Mouse (Mus musculus): Measurements from ENCODE around the gene Wdr76. TPM values are rescaled to one million over a fixed set of nuclear protein-coding genes. Genes with fewer than 3 reads are reported as not detected.
"Not testable (repeated sequence)": the region's sequence is repeated elsewhere in the genome, so short reads cannot be mapped to it uniquely, and the experiment has no call there.

The Wdr76 gene
- polyA plus RNA-seq (2014; fragmentation: Nextera tagmentation; extraction: Ambion mirVana): 10.0 and 10.4 TPM in 2 replicates

GRCm38 (mm10) chr2:121505942-121506882 is at the start of gene Wdr76, which contains the start of gene Mfap1a:
Gene Wdr76 (plus strand): TSS chr2:121506723.
Gene Mfap1a (minus strand): TSS chr2:121506665.
- H3K4me3 ChIP-seq (ENCODE audit: low read depth, low read length): peak within 1 kb of the TSS; percentile 57
- H3K9ac ChIP-seq (ENCODE audit: low read length): peak within 1 kb of the TSS; percentile 56
- peak; percentile 90 for ATAC-seq (ENCODE audit: insufficient number of reproducible peaks, low FRiP score, low TSS enrichment, low read depth)
- peak within 1 kb of the TSS; percentile 66 for H3K4me2 ChIP-seq (ENCODE audit: low read depth, severe bottlenecking)
- H3K27ac ChIP-seq (replicated peaks; ENCODE audit: low read depth, low read length); H3K27me3 ChIP-seq (ENCODE audit: control insufficient read depth, insufficient read depth, low read length); H3K36me3 ChIP-seq (ENCODE audit: control insufficient read depth, insufficient read depth, low read length); H3K9me3 ChIP-seq (ENCODE audit: control insufficient read depth, low read length); H3K4me1 ChIP-seq (ENCODE audit: control insufficient read depth, insufficient read depth, low read length): not testable (repeated sequence)
- WGBS: 4% methylated on average over 39 of the region's 42 CpGs
- peak; percentile 89 for DNase-seq (ENCODE audit: low spot score)

GRCm38 (mm10) chr2:121460071-121460470 is 46.5 kb upstream of the Wdr76 start:
- Histone ChIP-seq H3K4me1 (ENCODE audit: control insufficient read depth, insufficient read depth, low read length) (peaks cover 3% of the 10 kb centered on the region; the same call in 1 of the 2 replicates), H3K4me2 (ENCODE audit: low read depth, severe bottlenecking) (no peak overlapping the region), H3K9me3 (ENCODE audit: control insufficient read depth, low read length) (no peaks in the 10 kb centered on the region), H3K27ac (replicated peaks; ENCODE audit: low read depth, low read length) (no peak overlapping the region), H3K27me3 (ENCODE audit: control insufficient read depth, insufficient read depth, low read length) (no peaks in the 10 kb centered on the region), H3K36me3 (ENCODE audit: control insufficient read depth, insufficient read depth, low read length) (no peaks in the 10 kb centered on the region; the same call in 1 of the 2 replicates), H3K4me3 (ENCODE audit: low read depth, low read length) (no peak overlapping the region), H3K9ac (ENCODE audit: low read length) (no peak overlapping the region)
- ATAC-seq (ENCODE audit: insufficient number of reproducible peaks, low FRiP score, low TSS enrichment, low read depth) (no peak), DNase-seq (ENCODE audit: low spot score) (no peak)
- WGBS: 82% methylated on average over 2 of the region's 2 CpGs

- ATAC-seq (ENCODE audit: insufficient number of reproducible peaks, low FRiP score, low TSS enrichment, low read depth); H3K36me3 ChIP-seq (ENCODE audit: control insufficient read depth, insufficient read depth, low read length): not testable (repeated sequence)
- WGBS: 91% methylated on average over 2 of the region's 6 CpGs
Observed at GRCm38 (mm10) chr2:121468982-121469381, 37.5 kb upstream of the Wdr76 start.

GRCm38 (mm10) chr2:121472783-121473182 is 33.7 kb upstream of the Wdr76 start:
- not testable (repeated sequence) for H3K36me3 ChIP-seq (ENCODE audit: control insufficient read depth, insufficient read depth, low read length); H3K9me3 ChIP-seq (ENCODE audit: control insufficient read depth, low read length); ATAC-seq (ENCODE audit: insufficient number of reproducible peaks, low FRiP score, low TSS enrichment, low read depth); DNase-seq (ENCODE audit: low spot score); H3K4me3 ChIP-seq (ENCODE audit: low read depth, low read length); H3K27ac ChIP-seq (replicated peaks; ENCODE audit: low read depth, low read length); H3K9ac ChIP-seq (ENCODE audit: low read length); H3K27me3 ChIP-seq (ENCODE audit: control insufficient read depth, insufficient read depth, low read length); H3K4me1 ChIP-seq (ENCODE audit: control insufficient read depth, insufficient read depth, low read length); H3K4me2 ChIP-seq (ENCODE audit: low read depth, severe bottlenecking)
- WGBS: 92% methylated on average over 3 of the region's 3 CpGs

More at GRCm38 (mm10) chr2:121468982-121469381, 37.5 kb upstream of the Wdr76 start:
- H3K4me2 ChIP-seq (ENCODE audit: low read depth, severe bottlenecking); H3K27me3 ChIP-seq (ENCODE audit: control insufficient read depth, insufficient read depth, low read length); H3K4me3 ChIP-seq (ENCODE audit: low read depth, low read length); H3K9me3 ChIP-seq (ENCODE audit: control insufficient read depth, low read length); DNase-seq (ENCODE audit: low spot score); H3K4me1 ChIP-seq (ENCODE audit: control insufficient read depth, insufficient read depth, low read length); H3K27ac ChIP-seq (replicated peaks; ENCODE audit: low read depth, low read length); H3K9ac ChIP-seq (ENCODE audit: low read length): not testable (repeated sequence)

- H3K36me3 ChIP-seq (ENCODE audit: control insufficient read depth, insufficient read depth, low read length); H3K4me1 ChIP-seq (ENCODE audit: control insufficient read depth, insufficient read depth, low read length); H3K27me3 ChIP-seq (ENCODE audit: control insufficient read depth, insufficient read depth, low read length); H3K9me3 ChIP-seq (ENCODE audit: control insufficient read depth, low read length); H3K27ac ChIP-seq (replicated peaks; ENCODE audit: low read depth, low read length): not testable (repeated sequence)
- peak within 1 kb of the TSS; percentile 64 for H3K9ac ChIP-seq (ENCODE audit: low read length)
- DNase-seq (ENCODE audit: low spot score): peak; percentile 84
- WGBS: 7% methylated on average over 38 of the region's 41 CpGs
- peak within 1 kb of the TSS; percentile 58 for H3K4me3 ChIP-seq (ENCODE audit: low read depth, low read length)
- H3K4me2 ChIP-seq (ENCODE audit: low read depth, severe bottlenecking): peak within 1 kb of the TSS; percentile 54
- ATAC-seq (ENCODE audit: insufficient number of reproducible peaks, low FRiP score, low TSS enrichment, low read depth): peak; percentile 72
Observed at GRCm38 (mm10) chr2:121473301-121474179, 33.0 kb upstream of the Wdr76 start, which contains the start of gene Mfap1b. Gene Mfap1b (minus strand): TSS chr2:121474067.

- H3K9ac ChIP-seq (ENCODE audit: low read length): peak overlapping the region; percentile 64; the same call in 1 of the 2 replicates
- DNase-seq (ENCODE audit: low spot score) (no peak), ATAC-seq (ENCODE audit: insufficient number of reproducible peaks, low FRiP score, low TSS enrichment, low read depth) (no peak; the same call in 1 of the 2 replicates)
- no peaks in the 10 kb centered on the region for H3K27me3 ChIP-seq (ENCODE audit: control insufficient read depth, insufficient read depth, low read length)
- H3K36me3 ChIP-seq (ENCODE audit: control insufficient read depth, insufficient read depth, low read length): no peaks in the 10 kb centered on the region
- H3K4me1 ChIP-seq (ENCODE audit: control insufficient read depth, insufficient read depth, low read length): no peaks in the 10 kb centered on the region
- H3K4me2 ChIP-seq (ENCODE audit: low read depth, severe bottlenecking): peak overlapping the region; percentile 54
- H3K4me3 ChIP-seq (ENCODE audit: low read depth, low read length): peak overlapping the region; percentile 58
- no peak overlapping the region for H3K27ac ChIP-seq (replicated peaks; ENCODE audit: low read depth, low read length)
- no peaks in the 10 kb centered on the region for H3K9me3 ChIP-seq (ENCODE audit: control insufficient read depth, low read length)
- WGBS: 35% methylated on average over 8 of the region's 8 CpGs
Observed at GRCm38 (mm10) chr2:121474180-121474535, 32.4 kb upstream of the Wdr76 start.

GRCm38 (mm10) chr2:121475306-121475705 is 31.2 kb upstream of the Wdr76 start:
- not testable (repeated sequence) for H3K27ac ChIP-seq (replicated peaks; ENCODE audit: low read depth, low read length); H3K4me1 ChIP-seq (ENCODE audit: control insufficient read depth, insufficient read depth, low read length); H3K4me3 ChIP-seq (ENCODE audit: low read depth, low read length); H3K36me3 ChIP-seq (ENCODE audit: control insufficient read depth, insufficient read depth, low read length); H3K27me3 ChIP-seq (ENCODE audit: control insufficient read depth, insufficient read depth, low read length); H3K4me2 ChIP-seq (ENCODE audit: low read depth, severe bottlenecking); DNase-seq (ENCODE audit: low spot score); H3K9ac ChIP-seq (ENCODE audit: low read length); ATAC-seq (ENCODE audit: insufficient number of reproducible peaks, low FRiP score, low TSS enrichment, low read depth); H3K9me3 ChIP-seq (ENCODE audit: control insufficient read depth, low read length)
- 93% methylated on average over 2 of the region's 2 CpGs for WGBS
